Mouse (Mus musculus): ENCODE measurements at regions not wholly inside any gene's neighbourhood (a gene's known extent, or its start where the extent isn't known, plus 50 kb on each side); places are given as distances from the start of the nearest gene placed in this dataset.
A peak's percentile ranks its signal among the peaks of the same experiment; 100 is the strongest.

- ATAC-seq (ENCODE audit: poor library complexity, severe bottlenecking), result no peak
Observed at GRCm38 (mm10) chr17:88297520-88297919, 143.0 kb upstream of the Foxn2 start.

- no peak for ATAC-seq (ENCODE audit: poor library complexity, severe bottlenecking)
Observed at GRCm38 (mm10) chr17:88303991-88304390, 136.5 kb upstream of the Foxn2 start.

- ATAC-seq (ENCODE audit: poor library complexity, severe bottlenecking), result no peak
Observed at GRCm38 (mm10) chr17:88305165-88305564, 135.3 kb upstream of the Foxn2 start.

GRCm38 (mm10) chr17:88306325-88306724 lies 134.2 kb upstream of the Foxn2 start:
- no peak for ATAC-seq (ENCODE audit: poor library complexity, severe bottlenecking)

GRCm38 (mm10) chr17:88307082-88307481 lies 133.4 kb upstream of the Foxn2 start:
- no peak for ATAC-seq (ENCODE audit: poor library complexity, severe bottlenecking)

DNA sequence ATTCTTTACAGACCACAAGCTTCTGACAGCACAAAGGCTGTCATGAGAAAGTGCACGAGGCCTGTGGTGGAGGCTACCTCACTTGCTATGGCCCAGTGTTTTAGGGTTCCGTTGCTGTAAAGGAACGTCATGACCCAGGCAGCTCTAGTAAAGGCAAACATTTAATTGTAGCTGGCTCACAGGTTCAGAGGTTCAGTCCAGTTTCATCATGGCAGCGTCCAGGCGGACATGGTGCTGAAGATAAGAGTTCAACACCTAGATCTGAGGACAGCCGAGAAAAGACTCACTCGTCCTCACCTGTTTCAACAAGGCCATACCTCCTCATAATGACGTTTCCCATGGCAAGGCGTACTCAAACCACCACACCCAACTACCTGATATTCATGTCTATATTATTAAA lies 132.7 kb upstream of the Foxn2 start:
- no peak for ATAC-seq (ENCODE audit: poor library complexity, severe bottlenecking)

GRCm38 (mm10) chr17:88312876-88313275 lies 127.6 kb upstream of the Foxn2 start:
- no peak for ATAC-seq (ENCODE audit: poor library complexity, severe bottlenecking)

GRCm38 (mm10) chr17:88316213-88316967 lies 124.1 kb upstream of the Foxn2 start:
- ATAC-seq (ENCODE audit: poor library complexity, severe bottlenecking), result no peak

- no peak for ATAC-seq (ENCODE audit: poor library complexity, severe bottlenecking)
Observed at GRCm38 (mm10) chr17:88317311-88317710, 123.2 kb upstream of the Foxn2 start.

GRCm38 (mm10) chr17:88317806-88318205 lies 122.7 kb upstream of the Foxn2 start:
- no peak for ATAC-seq (ENCODE audit: poor library complexity, severe bottlenecking)

GRCm38 (mm10) chr17:88318207-88318791 lies 122.2 kb upstream of the Foxn2 start:
- no peak for ATAC-seq (ENCODE audit: poor library complexity, severe bottlenecking)

DNA sequence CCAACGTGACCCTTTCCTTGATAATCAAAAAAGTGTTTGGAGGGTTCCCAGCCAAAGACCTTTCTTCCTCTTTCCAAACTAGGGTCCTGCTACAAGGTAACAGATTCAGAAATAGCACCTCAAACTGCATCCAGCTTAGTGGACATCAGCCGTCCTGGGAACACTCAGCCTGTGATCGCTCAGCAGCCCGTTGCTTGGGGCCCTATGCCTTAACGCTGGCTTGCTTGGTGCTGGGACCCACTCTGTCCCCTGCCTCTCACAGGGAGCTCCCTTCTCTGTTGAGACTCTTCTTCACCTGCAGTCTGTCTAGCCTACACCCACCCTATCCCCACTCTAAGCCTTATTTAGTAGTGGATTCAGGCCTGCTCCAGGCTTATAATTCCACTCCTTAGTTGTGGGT lies 121.6 kb upstream of the Foxn2 start:
- no peak for ATAC-seq (ENCODE audit: poor library complexity, severe bottlenecking)

- ATAC-seq (ENCODE audit: poor library complexity, severe bottlenecking), result no peak
Observed at GRCm38 (mm10) chr17:88320686-88321085, 119.8 kb upstream of the Foxn2 start.

GRCm38 (mm10) chr17:88325326-88325909 lies 115.1 kb upstream of the Foxn2 start:
- ATAC-seq (ENCODE audit: poor library complexity, severe bottlenecking), result peak; percentile 27; the same call in 1 of the 2 replicates

GRCm38 (mm10) chr17:88325910-88326739 lies 114.4 kb upstream of the Foxn2 start:
- no peak for ATAC-seq (ENCODE audit: poor library complexity, severe bottlenecking)

DNA sequence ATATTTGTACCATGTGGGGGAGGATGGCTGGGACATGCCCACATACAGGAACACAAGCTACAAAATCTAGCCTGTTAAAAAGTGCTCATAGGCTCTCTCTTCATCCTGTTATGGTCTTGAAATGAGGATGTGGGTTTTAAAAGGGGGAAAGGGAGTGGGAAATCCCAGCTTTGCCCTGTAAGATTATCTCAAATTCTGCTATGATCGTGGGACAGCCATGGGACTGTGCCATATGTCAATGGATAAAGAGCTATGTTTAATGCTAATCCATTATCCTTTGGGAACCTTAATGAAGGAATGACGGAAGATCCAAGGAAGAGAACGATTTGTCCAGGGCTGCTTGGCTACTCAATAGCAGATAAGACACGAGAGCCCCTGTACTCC lies 113.8 kb upstream of the Foxn2 start:
- no peak for ATAC-seq (ENCODE audit: poor library complexity, severe bottlenecking)

DNA sequence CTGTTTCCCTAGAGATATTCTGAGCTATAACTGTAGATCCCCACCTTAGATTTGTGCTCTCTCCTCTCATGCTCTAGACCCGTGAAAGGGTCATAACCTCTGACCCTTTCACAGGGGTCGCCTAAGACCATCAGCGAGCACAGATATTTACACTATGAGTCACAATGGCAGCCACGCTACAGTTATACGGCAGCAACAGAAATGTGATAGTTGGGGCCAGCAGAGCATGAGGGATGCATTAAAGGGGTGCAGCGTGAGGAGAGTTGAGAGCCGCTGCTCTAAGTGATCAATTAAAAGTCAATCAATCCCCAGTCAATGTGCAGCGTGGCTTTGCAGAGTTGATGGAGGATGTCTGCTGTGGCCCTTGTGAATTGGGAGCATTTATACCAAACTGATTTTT lies 112.7 kb upstream of the Foxn2 start:
- no peak for ATAC-seq (ENCODE audit: poor library complexity, severe bottlenecking)

GRCm38 (mm10) chr17:88328807-88329206 lies 111.7 kb upstream of the Foxn2 start:
- no peak for ATAC-seq (ENCODE audit: poor library complexity, severe bottlenecking)

DNA sequence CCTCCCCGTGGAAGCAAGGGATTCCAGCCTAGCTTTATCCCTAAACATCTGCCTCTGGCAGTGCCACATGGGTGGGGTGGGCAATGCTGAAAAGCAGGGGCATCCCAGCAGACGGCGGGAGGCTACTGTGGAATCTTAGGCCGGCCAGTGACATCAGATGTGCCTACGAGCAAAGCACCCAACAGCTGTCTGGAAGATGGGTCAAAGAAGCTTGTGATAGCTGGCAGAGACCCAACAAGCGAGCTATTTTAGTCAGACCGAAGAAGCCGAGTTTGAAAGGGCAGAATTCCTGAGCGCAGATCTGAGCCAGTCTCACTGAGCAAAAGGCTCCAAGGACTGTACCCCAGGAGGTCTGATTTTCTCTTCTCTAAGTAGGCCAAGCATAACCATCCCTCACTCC lies 110.8 kb upstream of the Foxn2 start:
- no peak for ATAC-seq (ENCODE audit: poor library complexity, severe bottlenecking)

DNA sequence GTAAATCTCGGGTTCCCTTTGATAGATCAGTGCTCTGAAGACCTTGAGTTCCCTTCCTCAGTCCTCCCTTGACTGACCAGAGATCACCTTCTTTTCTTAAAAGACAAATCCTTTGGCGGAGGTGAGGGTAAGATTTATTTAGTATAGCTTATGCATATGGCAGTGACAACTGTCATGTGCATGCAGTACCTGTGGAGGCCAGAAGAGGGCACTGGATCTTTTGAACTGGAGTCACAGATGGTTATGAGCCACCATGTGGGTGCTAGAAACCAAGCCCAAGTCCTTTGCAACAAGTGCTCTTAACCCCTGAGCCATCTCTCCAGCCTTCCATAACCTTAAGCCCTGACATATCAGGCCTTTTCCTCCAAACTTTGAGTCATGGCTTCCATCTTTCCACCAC lies 110.4 kb upstream of the Foxn2 start:
- ATAC-seq (ENCODE audit: poor library complexity, severe bottlenecking), result no peak

GRCm38 (mm10) chr17:88333816-88334215 lies 106.7 kb upstream of the Foxn2 start:
- no peak for ATAC-seq (ENCODE audit: poor library complexity, severe bottlenecking)

All from megakaryocyte, adult 5-6 weeks (primary cell).